Mouse (Mus musculus) hindbrain, embryonic 16.5 days (tissue): ENCODE results near the gene Oasl1. TPM values are rescaled to one million over a fixed set of nuclear protein-coding genes. Genes with fewer than 3 reads are reported as not detected.
A peak's percentile ranks its signal among the peaks of the same experiment; 100 is the strongest.
"Not testable (repeated sequence)": the region's sequence is repeated elsewhere in the genome, so short reads cannot be mapped to it uniquely, and the experiment has no call there.

Experiments used
- ATAC-seq: fragments of 200-750 bp; cut with Nextera tagmentation; 2 replicates; pipeline ENCODE4 v1.8.0; 2017; ENCODE audit warnings: moderate TSS enrichment, moderate library complexity
- H3K27ac ChIP-seq: fragments of 300-500 bp; sonication (generic); 2 replicates; pipeline ENCODE4 v1.5.1; 2014; ENCODE audit warnings: low read depth, mild to moderate bottlenecking, control low read depth, low read length, moderate library complexity
- H3K27me3 ChIP-seq: fragments of 300-500 bp; sonication (generic); replicated peaks from 2 replicates; pipeline ENCODE4 v1.6.1; 2014; ENCODE audit warnings: low read length; ENCODE audit not compliant: control insufficient read depth, insufficient read depth
- H3K36me3 ChIP-seq: fragments of 300-500 bp; sonication (generic); 2 replicates; pipeline ENCODE4 v1.6.1; 2014; ENCODE audit warnings: mild to moderate bottlenecking, low read length, moderate library complexity, mixed read lengths; ENCODE audit not compliant: control insufficient read depth, insufficient read depth
- H3K4me1 ChIP-seq: fragments of 300-500 bp; sonication (generic); 2 replicates; pipeline ENCODE4 v1.6.1; 2014; ENCODE audit warnings: low read depth, low read length; ENCODE audit not compliant: control insufficient read depth, insufficient read depth
- H3K4me2 ChIP-seq: fragments of 300-500 bp; sonication (generic); 2 replicates; pipeline ENCODE4 v1.6.1; 2014; ENCODE audit warnings: mild to moderate bottlenecking, low read length, control low read depth, moderate library complexity
- H3K4me3 ChIP-seq: fragments of 300-500 bp; sonication (generic); 2 replicates; pipeline ENCODE4 v1.5.1; 2014; ENCODE audit warnings: mild to moderate bottlenecking, low read length, control low read depth, moderate library complexity
- H3K9ac ChIP-seq: fragments of 300-500 bp; sonication (generic); 2 replicates; pipeline ENCODE4 v1.6.1; 2014; ENCODE audit warnings: low read depth, mild to moderate bottlenecking, control low read depth, low read length, moderate library complexity
- H3K9me3 ChIP-seq: fragments of 300-500 bp; sonication (generic); 2 replicates; pipeline ENCODE4 v1.6.1; 2014; ENCODE audit warnings: mild to moderate bottlenecking, low read length, moderate library complexity; ENCODE audit not compliant: control insufficient read depth
- WGBS: fragments of 180-500 bp; shearing (Covaris S2); extraction: QIAGEN DNeasy Blood & Tissue Kit; methylation state at CpG from one replicate; pipeline ENCODE4 v1.1.7; 2014; 5-methylcytosine and 5-hydroxymethylcytosine counted together
- polyA plus RNA-seq: library from polyadenylated mRNA; unstranded; fragments of >200 nt; fragmentation: Nextera tagmentation; extraction: Ambion mirVana; gene quantifications from 2 replicates; pipeline ENCODE4 v1.2.1, GENCODE M21; 2015

Gene Oasl1
- 0.26 and 0.31 TPM in 2 replicates for polyA plus RNA-seq

- Histone ChIP-seq H3K27me3 (no peaks in the 10 kb centered on the region), H3K4me3 (peak within 1 kb of the TSS; percentile 16; the same call in 1 of the 2 replicates), H3K27ac (no peak within 1 kb of the TSS), H3K4me2 (peak within 1 kb of the TSS; percentile 47), H3K9me3 (no peaks in the 10 kb centered on the region), H3K4me1 (peaks cover 4% of the 10 kb centered on the region; the same call in 1 of the 2 replicates), H3K36me3 (no peaks in the 10 kb centered on the region), H3K9ac (no peak within 1 kb of the TSS; the same call in 1 of the 2 replicates)
- 40% methylated on average over 15 of the region's 15 CpGs for WGBS
- ATAC-seq: no peak
Measured at GRCm38 (mm10) chr5:114922998-114923473, at the start of gene Oasl1. TSS of gene Oasl1 (plus strand) at chr5:114923240.

- Histone ChIP-seq H3K27me3 (no peaks in the 10 kb centered on the region), H3K9me3 (no peaks in the 10 kb centered on the region), H3K36me3 (no peaks in the 10 kb centered on the region), H3K9ac (no peak overlapping the region), H3K27ac (no peak overlapping the region), H3K4me3 (no peak overlapping the region), H3K4me2 (no peak overlapping the region), H3K4me1 (no peaks in the 10 kb centered on the region)
- WGBS: 53% methylated on average over 6 of the region's 6 CpGs
- ATAC-seq: no peak
Measured at GRCm38 (mm10) chr5:114875858-114876257, 47.2 kb upstream of the Oasl1 start.

- Histone ChIP-seq H3K9me3 (no peaks in the 10 kb centered on the region), H3K27me3 (no peaks in the 10 kb centered on the region), H3K36me3 (no peaks in the 10 kb centered on the region), H3K4me2 (no peak overlapping the region), H3K4me1 (no peaks in the 10 kb centered on the region), H3K27ac (no peak overlapping the region), H3K4me3 (no peak overlapping the region), H3K9ac (no peak overlapping the region)
- no peak for ATAC-seq
- 25% methylated on average over 6 of the region's 6 CpGs for WGBS
Measured at GRCm38 (mm10) chr5:114876331-114876730, 46.7 kb upstream of the Oasl1 start.

- H3K36me3 ChIP-seq: no peaks in the 10 kb centered on the region
- H3K4me3 ChIP-seq: no peak overlapping the region
- H3K27me3 ChIP-seq: no peaks in the 10 kb centered on the region
- no peak for ATAC-seq
- no peak overlapping the region for H3K27ac ChIP-seq
- H3K4me1 ChIP-seq: no peaks in the 10 kb centered on the region
- 70% methylated on average over 7 of the region's 7 CpGs for WGBS
- no peak overlapping the region for H3K9ac ChIP-seq
- no peaks in the 10 kb centered on the region for H3K9me3 ChIP-seq
- no peak overlapping the region for H3K4me2 ChIP-seq
Measured at GRCm38 (mm10) chr5:114877487-114877886, 45.6 kb upstream of the Oasl1 start.

GRCm38 (mm10) chr5:114879399-114879798 is 43.6 kb upstream of the Oasl1 start:
- no peak overlapping the region for H3K27ac ChIP-seq
- H3K9me3 ChIP-seq: no peaks in the 10 kb centered on the region
- H3K36me3 ChIP-seq: no peaks in the 10 kb centered on the region
- no peaks in the 10 kb centered on the region for H3K27me3 ChIP-seq
- no peak overlapping the region for H3K4me3 ChIP-seq
- no peaks in the 10 kb centered on the region for H3K4me1 ChIP-seq
- no peak for ATAC-seq
- WGBS: 62% methylated on average over 13 of the region's 13 CpGs
- no peak overlapping the region for H3K4me2 ChIP-seq
- no peak overlapping the region; the same call in 1 of the 2 replicates for H3K9ac ChIP-seq

GRCm38 (mm10) chr5:114882319-114882718 is 40.7 kb upstream of the Oasl1 start:
- not testable (repeated sequence) for H3K4me3 ChIP-seq, H3K4me1 ChIP-seq, H3K9ac ChIP-seq, H3K27me3 ChIP-seq, H3K4me2 ChIP-seq, ATAC-seq, H3K36me3 ChIP-seq, H3K9me3 ChIP-seq, H3K27ac ChIP-seq
- WGBS: 89% methylated on average over 6 of the region's 7 CpGs

GRCm38 (mm10) chr5:114883022-114883421 is 40.0 kb upstream of the Oasl1 start:
- no peak overlapping the region for H3K4me3 ChIP-seq
- no peaks in the 10 kb centered on the region for H3K9me3 ChIP-seq
- H3K27ac ChIP-seq: no peak overlapping the region
- no peak overlapping the region for H3K4me2 ChIP-seq
- H3K4me1 ChIP-seq: no peaks in the 10 kb centered on the region
- H3K36me3 ChIP-seq: no peaks in the 10 kb centered on the region
- no peak overlapping the region for H3K9ac ChIP-seq
- H3K27me3 ChIP-seq: no peaks in the 10 kb centered on the region
- 93% methylated on average over 11 of the region's 11 CpGs for WGBS
- ATAC-seq: no peak

- Histone ChIP-seq H3K27me3 (no peaks in the 10 kb centered on the region), H3K4me2 (no peak overlapping the region), H3K4me3 (no peak overlapping the region), H3K9ac (no peak overlapping the region), H3K36me3 (no peaks in the 10 kb centered on the region), H3K9me3 (no peaks in the 10 kb centered on the region), H3K27ac (no peak overlapping the region), H3K4me1 (no peaks in the 10 kb centered on the region)
- 78% methylated on average over 6 of the region's 6 CpGs for whole genome bisulfite sequencing
- no peak for ATAC-seq
Measured at GRCm38 (mm10) chr5:114886801-114887200, 36.2 kb upstream of the Oasl1 start.

GRCm38 (mm10) chr5:114888995-114889394 is 34.0 kb upstream of the Oasl1 start:
- Histone ChIP-seq H3K4me1 (no peaks in the 10 kb centered on the region), H3K9ac (no peak overlapping the region), H3K27ac (no peak overlapping the region), H3K9me3 (no peaks in the 10 kb centered on the region), H3K4me3 (no peak overlapping the region), H3K27me3 (no peaks in the 10 kb centered on the region), H3K36me3 (no peaks in the 10 kb centered on the region), H3K4me2 (no peak overlapping the region)
- WGBS: 90% methylated on average over 2 of the region's 2 CpGs
- no peak for ATAC-seq

- no peak for ATAC-seq
- no peaks in the 10 kb centered on the region for H3K4me1 ChIP-seq
- WGBS: 89% methylated on average over 4 of the region's 4 CpGs
Measured at GRCm38 (mm10) chr5:114895542-114895941, 27.5 kb upstream of the Oasl1 start.

More at GRCm38 (mm10) chr5:114895542-114895941, 27.5 kb upstream of the Oasl1 start:
- H3K9ac ChIP-seq: no peak overlapping the region
- no peaks in the 10 kb centered on the region for H3K9me3 ChIP-seq
- no peak overlapping the region for H3K27ac ChIP-seq
- no peaks in the 10 kb centered on the region for H3K36me3 ChIP-seq
- H3K4me2 ChIP-seq: no peak overlapping the region
- no peak overlapping the region for H3K4me3 ChIP-seq
- H3K27me3 ChIP-seq: no peaks in the 10 kb centered on the region
